Mouse (Mus musculus) right cerebral cortex, postnatal 36 days (tissue): ENCODE data around the gene Rtel1.

Experiments
- DNase-seq, 2 experiments: peaks; one replicate each; pipeline ENCODE4 v3.0.0; 2022; ENCODE audit warnings: low spot score in 2 of 2, mixed read lengths in 1 of 2

The Rtel1 gene

DNA sequence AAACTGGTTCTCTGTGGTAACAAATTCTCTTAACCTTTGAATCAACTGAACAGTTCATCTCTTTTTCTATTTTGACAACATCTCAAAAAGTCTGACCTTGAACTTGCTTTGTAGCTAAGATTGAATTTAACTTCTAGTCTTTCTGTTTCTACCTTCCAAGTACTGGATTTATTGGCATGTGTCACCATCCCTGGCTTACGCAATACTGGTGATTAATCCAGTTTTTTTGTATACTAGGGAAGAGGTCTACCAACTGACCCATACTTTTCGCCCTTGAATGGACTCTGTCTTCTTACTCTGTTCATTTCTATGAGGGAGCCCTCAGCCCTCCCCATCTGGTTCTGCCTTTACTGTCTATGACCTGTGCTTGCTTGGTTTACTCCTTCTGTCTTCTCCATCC is 6.6 kb downstream of the Rtel1 start:
- no peak for DNase-seq

DNA sequence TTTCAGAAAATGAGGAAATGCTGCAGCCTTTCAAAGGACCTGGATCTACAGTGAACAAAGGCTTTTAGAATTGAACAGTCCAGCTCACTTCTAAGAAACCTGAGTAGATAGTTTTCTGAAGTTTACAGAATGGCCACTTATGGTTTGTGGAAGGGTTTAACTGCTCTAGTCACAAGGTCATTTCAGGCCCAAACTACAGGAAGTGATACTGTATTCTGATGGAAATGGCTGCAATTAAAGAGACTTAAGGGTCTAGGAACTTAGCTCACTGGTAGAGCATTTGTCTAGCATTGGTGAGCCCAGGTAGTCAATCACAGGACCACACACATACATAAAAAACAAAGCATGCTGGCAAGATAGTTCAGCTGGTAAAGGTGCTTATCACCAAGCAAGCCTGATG is 13.0 kb downstream of the Rtel1 start:
- no peak for DNase-seq

DNA sequence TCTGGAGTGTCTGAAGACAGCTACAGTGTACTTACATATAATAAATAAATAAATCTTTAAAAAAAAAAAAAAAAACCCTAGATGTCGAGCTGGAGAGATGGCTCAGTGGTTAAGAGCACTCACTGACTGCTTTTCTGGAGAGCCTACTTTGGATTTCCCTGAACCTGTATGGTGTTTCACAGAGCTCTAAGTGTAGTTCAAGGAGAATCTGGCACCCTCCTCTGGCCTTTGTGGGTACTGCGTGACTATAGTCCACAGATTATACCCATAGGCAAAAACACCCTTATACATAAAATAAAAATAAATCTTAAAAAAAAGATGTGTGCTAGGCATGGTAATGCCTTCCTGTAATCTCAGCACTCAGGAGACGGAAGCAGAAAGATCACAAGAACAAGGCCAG is 14.5 kb downstream of the Rtel1 start:
- DNase-seq = peak; percentile 58 to 61

DNA sequence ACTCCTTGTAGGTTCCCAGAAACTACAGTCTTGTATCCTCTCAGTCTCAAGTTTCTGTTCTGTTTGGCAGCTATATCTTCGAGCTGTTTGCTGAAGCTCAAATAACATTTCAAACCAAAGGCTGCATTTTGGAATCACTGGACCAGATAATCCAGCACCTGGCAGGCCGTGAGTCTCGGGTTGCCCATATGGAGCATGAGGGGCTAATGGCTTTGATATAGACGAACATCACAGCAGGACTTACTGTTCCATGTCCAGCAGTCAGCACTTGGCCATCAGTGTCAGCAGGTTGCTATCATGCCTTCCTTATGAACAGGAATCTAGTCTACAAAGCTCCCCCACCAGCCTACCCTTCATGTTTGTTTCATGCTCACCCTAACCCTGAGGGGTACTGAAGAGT is 20.9 kb downstream of the Rtel1 start:
- no peak for DNase-seq

DNA sequence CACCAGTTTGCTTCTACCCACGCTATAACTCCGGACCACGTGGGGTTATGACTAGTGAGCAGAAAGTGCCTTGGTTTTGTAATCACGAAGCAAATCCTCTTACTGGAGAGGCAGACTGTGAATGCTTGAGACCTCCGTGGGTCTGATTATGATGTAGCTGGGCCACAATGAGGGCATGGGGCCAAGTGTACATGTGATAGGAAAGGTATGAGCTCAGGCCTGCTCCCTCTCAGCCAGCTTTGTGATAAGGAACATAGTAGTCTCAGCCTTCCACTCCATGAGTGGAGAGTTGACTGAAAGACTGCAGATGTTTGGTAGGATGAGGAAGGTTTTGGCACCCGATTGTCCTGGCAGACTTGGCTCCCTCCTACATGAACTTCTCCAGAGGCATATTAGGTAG is 23.2 kb downstream of the Rtel1 start:
- no peak for DNase-seq

DNA sequence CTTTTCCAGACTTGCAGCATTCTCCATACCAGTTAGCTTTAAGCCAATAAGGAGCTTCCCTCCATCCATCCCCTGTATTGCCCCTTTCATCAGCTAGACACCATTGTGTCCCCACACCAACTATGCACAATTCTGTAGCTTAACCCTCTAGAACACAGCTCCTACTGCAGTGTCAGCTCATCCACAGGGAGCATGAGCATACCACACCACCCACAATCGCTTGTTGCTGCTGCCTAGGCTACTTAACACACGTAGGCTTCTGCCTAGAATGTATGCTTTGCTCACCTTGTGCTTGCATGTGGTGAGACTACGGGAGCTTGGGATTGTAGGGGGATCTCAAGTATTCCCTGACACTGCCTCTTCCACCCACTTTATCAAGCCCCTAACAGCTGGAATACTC is 37.2 kb downstream of the Rtel1 start:
- DNase-seq = no peak

DNA sequence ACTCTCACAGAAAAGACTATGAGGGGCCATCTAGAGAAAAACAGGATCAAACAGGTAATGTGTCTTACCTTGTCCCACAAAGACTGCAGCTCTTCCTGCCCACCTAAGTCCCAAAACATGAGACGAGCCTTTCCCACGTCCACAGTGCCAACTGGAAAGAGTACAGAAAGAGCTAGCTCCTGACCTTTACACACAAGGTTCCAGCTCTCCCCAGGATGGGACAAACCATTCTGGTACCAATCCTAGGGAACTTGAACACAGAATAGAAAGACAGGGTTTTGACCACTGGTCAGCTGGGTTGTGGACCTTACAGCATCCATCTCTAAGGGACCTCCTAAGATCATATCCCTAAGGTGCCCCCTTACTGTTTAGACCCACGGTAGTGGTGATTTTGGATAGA is 44.4 kb downstream of the Rtel1 start:
- no peak for DNase-seq

DNA sequence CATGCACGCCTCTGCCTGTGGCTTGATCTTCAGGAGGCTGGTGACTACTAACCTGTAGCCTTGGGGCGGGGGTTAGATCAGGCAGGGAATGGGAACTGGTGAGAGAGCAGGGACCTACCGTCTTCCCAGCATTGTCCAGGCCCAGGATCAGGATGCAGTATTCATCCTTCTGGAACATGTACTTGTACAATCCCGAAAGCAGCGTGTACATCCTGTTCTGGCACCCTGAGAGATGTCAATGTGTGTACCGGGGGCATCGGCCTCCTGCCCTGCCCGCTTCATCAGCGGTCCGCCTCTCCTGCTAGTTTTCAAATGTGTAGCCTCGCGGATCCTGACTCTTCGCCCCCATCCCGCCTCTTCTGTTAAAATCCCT is 44.9 kb downstream of the Rtel1 start:
- DNase-seq = no peak

DNA sequence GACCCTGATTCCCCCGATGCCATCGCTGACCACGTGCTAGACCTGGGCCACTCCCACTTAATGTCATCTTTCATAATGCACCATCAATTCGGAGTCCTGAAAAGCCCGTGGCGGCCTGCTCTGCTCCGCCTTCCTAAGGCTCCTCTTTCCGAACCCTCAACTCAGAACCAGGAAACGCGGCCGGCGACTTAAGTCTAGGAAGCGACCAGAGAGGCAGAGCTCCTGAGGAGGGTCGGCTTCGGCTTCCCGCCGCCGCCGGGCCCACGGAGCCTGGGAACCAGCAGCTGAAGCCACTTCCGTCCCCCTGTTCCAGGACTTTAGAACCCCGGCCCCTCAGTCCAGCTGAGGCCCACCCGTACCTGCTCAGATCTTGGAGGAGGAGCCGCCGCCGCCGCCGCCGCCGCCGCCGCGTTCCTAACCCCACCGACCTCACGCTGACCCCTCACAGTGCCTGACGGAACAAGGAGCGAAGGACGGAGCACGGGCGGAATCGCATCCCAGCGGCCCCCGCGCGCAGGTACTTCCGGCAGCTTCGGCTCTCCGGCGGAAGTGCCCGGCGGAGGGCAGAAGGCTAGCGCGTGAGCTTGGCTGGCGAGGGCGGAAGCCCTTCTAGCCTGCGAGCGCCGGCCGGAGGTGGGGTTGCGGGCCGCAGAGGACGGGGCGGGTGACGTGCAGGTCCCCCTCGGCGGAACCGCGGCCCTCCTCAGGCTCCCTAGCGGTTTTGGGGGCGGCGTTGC is 45.5 kb downstream of the Rtel1 start, which contains the start of the genes Zgpat and Arfrp1:
Gene Zgpat (plus strand): TSS at position 69 of the 737 bp plus-strand sequence.
Gene Arfrp1 (minus strand): TSS at position 545 of the 737 bp plus-strand sequence.
- peak; percentile 86 to 89 for DNase-seq

DNA sequence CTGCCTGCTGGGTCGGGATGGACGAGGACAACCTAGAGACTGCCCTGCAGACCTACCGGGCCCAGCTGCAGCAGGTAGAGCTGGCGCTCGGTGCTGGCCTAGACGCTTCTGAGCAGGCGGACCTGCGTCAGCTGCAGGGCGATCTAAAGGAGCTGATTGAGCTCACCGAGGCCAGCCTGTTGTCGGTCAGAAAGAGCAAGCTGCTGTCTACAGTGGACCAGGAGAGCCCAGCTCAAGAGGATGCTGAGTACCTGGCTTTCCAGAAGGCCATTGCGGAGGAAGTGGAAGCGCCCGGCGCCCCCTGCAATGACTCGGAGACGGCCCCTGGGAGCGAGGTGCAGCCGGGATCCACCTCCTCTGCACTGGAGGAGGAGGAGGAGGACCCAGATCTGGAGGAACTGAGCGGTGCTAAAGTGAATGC is 46.1 kb downstream of the Rtel1 start:
- no peak for DNase-seq

DNA sequence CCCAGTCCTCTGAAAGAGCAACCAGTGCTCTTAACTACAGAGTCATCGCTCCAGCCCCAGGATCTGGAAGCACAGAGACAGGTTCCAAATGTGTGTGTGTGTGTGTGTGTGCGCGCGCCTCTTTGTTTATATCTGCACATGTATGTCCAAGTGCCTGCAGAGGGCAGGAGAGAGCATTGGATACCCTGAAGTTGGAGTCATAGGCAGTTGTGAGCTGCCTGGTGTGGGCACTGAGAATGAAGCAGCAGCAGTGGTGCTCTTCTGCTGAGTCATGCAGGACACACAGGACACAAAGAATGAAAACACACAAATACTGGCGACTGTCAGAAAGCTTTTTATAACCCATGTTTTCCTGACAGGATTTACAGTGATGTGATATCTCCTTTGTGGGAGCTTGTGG is 50.5 kb downstream of the Rtel1 start:
- DNase-seq = no peak

DNA sequence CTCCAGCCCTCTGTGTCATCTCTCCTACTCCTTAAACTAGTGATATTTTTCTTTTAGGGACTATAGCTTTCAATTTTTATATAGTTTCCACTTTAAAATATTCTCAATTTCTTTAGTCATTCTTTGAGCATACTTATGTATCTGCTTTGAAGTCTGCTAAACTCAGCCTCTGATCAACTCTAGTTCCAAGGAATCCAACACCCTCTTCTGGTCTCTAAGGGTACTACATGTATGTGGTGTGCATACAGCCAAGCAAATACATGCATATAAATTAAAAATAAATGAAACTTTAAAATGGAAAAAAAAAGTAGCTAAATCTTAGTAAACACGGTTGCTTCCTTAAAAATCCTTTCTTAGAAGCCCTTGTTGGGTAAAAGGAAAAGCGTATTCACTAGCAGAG is 56.2 kb downstream of the Rtel1 start:
- DNase-seq = no peak

DNA sequence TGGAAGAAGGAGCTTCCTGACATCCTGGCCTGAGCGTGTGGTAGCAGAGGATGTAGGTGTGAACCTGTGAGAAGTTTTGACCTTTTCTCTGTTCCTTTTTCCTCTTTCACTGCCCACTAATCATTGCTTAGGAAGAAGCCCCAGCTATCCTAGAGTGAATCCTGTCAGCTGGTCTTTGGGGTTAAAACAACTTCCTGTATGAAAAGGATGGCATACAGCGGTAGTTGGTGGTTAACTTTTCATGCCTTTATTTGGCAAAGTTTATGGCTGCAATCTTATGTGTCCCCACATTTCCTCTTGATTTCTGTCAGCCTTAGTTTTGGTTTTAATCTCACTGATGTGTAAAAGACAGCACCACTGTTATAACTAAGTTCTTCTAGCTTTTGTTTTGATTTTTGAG is 57.7 kb downstream of the Rtel1 start:
- DNase-seq = no peak

DNA sequence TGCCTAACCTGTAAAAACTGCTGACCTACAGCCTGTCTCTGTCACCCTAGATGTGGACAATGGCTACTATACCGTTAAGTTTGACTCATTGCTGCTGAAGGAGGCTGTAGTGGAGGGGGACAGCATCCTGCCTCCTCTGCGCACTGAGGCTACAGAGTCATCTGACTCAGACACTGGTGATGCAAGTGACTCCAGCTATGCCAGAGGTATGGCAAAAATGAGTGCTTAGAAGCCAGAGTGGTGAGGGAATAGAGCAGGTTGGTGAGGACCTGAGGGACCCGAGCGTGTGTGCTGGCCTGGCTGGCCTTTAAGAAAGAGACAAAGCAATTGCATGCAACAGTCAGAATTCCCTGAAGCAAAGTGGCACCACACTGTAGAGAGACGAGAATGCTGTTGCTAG is 59.2 kb downstream of the Rtel1 start:
- DNase-seq = no peak

DNA sequence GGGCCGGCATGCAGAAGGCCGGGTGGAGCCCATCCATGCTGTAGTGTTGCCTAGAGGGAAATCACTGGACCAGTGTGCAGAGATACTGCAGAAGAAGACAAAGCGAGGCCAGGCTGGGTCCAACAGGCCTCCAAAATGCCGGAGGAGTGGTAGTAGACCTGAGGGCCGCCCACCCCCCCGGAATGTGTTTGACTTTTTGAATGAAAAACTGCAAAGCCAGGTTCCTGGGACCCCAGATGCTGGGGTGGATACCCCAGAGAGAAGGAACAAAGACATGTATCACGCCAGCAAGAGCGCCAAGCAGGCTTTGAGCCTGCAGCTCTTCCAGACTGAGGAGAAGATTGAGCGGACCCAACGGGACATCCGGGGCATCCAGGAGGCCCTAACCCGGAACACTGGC is 60.2 kb downstream of the Rtel1 start, which contains the start of gene Lime1:
Gene Lime1 (plus strand): TSS at position 301 of the 400 bp plus-strand sequence.
- DNase-seq = no peak

DNA sequence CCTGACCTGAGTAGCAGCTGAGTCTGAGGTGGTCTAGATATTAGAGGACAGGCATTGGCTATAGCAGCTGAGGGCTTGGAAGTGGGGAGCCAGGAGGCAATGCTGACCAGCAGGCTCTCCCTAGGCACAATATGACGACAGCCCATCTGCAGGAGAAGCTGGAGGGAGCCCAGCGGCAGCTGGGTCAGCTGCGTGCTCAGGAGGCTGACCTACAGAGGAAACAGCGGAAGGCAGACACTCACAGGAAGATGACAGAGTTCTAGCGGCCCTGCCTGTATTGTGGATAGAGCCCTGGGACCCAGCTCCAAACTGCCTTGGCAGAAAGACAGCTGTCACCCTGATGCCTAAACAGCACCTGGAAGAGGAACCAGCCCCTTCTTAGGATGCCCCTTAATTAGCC is 60.7 kb downstream of the Rtel1 start:
- DNase-seq = no peak

DNA sequence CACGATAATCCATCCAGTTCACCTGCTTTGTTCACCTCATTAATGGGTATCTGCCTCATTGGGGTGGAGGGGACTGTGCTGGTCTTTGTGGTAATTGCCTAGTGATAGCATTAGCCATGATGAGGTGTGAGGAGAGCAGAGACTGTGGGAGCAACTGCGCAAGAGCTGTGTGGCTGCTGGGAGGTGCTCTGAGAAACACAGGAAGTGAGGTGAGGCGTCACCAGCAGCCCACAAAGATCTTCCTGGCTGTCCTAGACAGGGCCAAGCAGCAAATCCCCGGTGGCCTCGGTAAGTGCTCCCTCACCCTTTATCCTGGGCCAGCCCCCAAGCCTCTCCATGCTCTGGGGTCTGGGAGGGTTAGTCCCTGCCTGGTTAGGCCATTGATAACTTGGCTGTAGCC is 61.6 kb downstream of the Rtel1 start:
- DNase-seq = no peak

DNA sequence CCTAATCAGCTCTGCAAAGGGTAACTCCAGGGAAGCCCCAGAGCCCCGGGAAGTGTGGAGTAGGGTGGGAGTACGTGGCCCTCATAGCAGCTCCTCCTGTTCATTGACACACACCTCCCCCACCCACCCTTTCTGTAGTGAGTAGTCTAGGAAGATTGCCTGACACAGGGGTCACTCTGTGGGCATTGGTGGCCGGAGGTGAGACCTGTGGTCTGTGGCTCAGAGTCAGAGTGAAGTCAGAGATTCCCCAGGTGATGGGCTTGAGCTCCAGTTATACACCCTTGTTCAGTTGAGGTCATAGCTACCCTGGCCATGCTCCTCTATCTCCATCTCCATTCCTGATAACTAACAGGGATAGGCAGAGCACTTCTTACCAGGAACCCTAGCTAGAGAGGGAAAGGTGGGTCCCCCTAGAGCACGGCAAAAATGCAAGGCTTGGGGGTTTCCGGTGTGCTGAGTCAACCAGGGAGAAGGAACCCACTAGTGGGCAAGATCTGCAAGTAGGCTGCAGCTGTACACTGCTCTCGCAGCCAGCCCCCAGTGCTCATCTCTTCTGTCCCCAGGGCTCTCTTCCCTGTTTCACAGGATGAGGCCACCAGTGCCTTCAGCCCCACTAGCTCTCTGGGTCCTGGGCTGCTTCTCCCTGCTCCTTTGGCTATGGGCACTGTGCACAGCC is 62.2 kb downstream of the Rtel1 start:
- no peak for DNase-seq

DNA sequence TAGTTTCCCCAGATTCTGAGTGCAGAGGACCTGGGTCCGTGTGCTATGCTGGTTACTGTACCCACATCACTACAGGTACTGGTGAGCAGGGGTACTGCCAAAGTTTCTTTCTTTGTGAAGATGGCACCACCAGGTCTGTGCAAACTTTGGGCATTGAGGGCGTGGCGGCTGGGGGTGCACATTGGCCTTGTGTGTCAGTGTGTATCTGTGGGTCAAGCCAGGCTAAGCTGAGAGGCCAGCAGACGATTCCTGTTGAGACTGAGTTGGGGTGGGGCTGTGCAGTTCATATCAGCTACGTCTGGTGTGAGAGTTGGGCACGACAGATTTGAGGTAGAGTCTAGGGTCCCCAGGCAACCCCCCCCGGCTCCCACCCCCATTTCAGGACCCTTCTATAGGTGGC is 64.9 kb downstream of the Rtel1 start:
- DNase-seq = no peak

DNA sequence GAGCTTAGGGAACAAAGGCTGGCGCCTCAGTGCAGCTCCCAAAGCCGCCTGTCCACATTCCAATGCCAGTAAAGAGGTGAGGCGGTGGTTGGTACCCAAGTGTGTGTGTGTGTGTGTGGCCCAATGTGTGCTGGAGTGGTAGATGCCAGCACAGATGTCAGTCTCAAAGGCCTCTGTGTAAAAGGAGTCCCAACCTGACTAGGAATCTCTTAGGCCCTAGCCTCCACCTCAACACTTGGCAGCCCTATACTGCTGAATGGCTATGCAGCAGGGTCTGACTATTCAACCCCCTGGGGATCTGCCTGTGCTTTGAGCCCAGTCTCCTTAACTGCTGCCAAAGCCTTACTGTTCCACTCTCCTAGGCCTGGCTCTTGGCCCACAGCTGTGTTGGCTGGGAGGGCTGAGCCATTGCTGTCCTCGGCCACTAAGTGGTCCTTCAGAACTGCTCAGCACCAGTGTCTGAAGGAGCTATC is 65.4 kb downstream of the Rtel1 start:
- no peak for DNase-seq

DNA sequence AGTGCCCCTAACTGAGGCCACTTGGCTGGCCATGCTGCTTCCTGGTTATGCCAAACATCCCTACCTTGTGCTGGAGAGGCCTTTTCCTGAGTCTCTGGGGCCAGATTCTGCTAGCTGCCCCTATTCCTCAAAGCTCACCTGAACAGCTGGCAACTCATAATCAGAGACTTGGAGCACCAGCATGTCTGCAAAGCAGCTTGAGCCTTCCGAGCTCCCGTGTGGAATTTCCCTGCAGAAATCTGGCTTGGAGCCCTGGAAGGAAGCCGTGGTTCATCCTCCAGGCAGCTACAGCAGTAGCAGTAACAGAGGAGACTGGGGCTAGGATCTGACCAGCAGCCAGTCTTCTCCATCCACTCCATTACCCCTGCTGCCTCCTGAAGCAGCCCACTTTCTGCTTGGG is 66.3 kb downstream of the Rtel1 start:
- peak in 1 of 2 experiments; percentile 53 for DNase-seq

DNA sequence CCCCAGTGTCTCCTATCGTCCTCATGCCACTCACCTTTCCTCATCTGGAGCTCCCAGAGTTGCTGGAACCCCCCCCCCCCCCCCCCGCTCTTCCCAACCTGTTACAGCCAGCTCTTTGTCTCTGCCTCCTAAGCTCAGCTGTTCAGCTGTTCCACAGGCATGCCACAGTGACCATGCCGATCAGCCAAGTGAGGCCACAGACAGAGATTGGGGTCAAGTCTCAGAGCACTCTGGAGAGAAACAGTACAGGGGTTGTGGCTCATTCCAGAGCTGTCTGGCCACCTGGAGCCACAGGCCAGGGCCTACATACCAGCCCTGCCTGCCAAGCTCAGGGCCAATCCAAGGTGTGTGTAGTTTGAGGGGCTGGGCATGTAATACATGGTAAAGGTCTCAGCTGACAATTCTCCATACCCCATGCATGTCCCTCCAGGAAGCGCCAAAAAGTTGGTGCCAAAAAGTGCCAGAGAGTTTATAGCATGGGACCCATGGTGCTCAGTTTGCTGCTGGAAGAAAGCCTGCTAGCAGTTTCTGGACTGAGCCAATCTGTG is 67.2 kb downstream of the Rtel1 start:
- no peak for DNase-seq
